Mouse (Mus musculus): ENCODE measurements around the gene Nol9.

DNA sequence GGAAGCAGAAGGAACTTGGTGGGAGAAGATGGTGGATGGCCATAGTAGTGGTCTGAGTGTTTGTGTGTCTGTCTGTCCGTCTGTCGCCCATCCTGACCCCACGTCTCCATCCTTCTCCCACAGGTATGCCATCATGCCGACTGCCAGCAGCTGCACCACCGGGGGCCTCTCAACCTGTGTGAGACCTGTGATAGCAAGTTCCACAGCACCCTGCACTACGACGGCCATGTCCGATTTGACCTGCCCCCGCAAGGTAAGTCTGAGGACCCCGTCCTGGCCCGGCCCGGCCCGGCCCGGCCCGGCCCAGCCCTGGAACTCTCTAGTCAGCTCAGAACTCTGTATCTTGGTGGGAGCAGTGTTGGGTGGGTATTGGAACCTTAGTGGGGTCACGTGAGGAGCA lies 62.8 kb downstream of the Nol9 start:
- TF ChIP-seq EP300 (IDR thresholded peaks at IDR 0.05; ENCODE audit: low read depth) (no peak), CTCF (IDR thresholded peaks at IDR 0.05; ENCODE audit: low read depth) (no peak)
